ENCODE assay signal across 8 mouse cellular contexts in genomic region chr7:28014445-28014810, GRCm38 (mm10). TPM values are rescaled to one million over a fixed set of nuclear protein-coding genes. Genes with fewer than 3 reads are reported as not detected.
DNase-seq lines count a peak whose midpoint lies in the region; ATAC-seq and TF ChIP-seq lines count a peak whose summit lies in the region.

No protein-coding gene starts in this region.

- H3K27ac ChIP-seq in layer of hippocampus, adult 2 months, result peak overlapping the region; percentile 82
- no peak overlapping the region for H3K27ac ChIP-seq in cortical plate, adult 2 months (ENCODE audit: insufficient read depth, low read length)
- H3K27ac ChIP-seq in hindbrain, postnatal 0 days, result peak overlapping the region; percentile 60; the same call in 1 of the 2 replicates
- peak overlapping the region; percentile 62; the same call in 1 of the 2 replicates for H3K27ac ChIP-seq in midbrain, postnatal 0 days (ENCODE audit: low read depth, low read length)

- no peak for DNase-seq in layer of hippocampus, adult 2 months (ENCODE audit: low spot score in 2 of 2)
- DNase-seq in layer of hippocampus, adult 8-10 months (ENCODE audit: low spot score in 2 of 2), result no peak
- no peak for DNase-seq in hindbrain, postnatal 0 days (ENCODE audit: low spot score)
- DNase-seq in midbrain, postnatal 0 days (ENCODE audit: low spot score), result no peak
- no peak for DNase-seq in urinary bladder, postnatal 10 days (ENCODE audit: low spot score)
- no peak for DNase-seq in gastrocnemius, postnatal 14 days
- DNase-seq in frontal cortex, adult 2 months (ENCODE audit: extremely low spot score in 1 of 2, low spot score in 1 of 2), result no peak

- no peaks in the 10 kb centered on the region for H3K36me3 ChIP-seq in hindbrain, postnatal 0 days (ENCODE audit: insufficient read depth, low read length)
- H3K36me3 ChIP-seq in midbrain, postnatal 0 days (ENCODE audit: insufficient read depth, low read length), result no peaks in the 10 kb centered on the region

- no peaks in the 10 kb centered on the region for H3K27me3 ChIP-seq in hindbrain, postnatal 0 days (ENCODE audit: insufficient read depth, low read length)
- no peaks in the 10 kb centered on the region for H3K27me3 ChIP-seq in midbrain, postnatal 0 days (ENCODE audit: insufficient read depth, low read length)

- TF ChIP-seq CTCF in layer of hippocampus, adult 2 months (conservative IDR thresholded peaks at IDR 0.05), result no peak; the same call in 1 of the 2 replicates
- TF ChIP-seq CTCF in cortical plate, adult 2 months (IDR thresholded peaks at IDR 0.05; ENCODE audit: extremely low read depth, insufficient read depth, low read length), result no peak
- TF ChIP-seq CTCF in hindbrain, postnatal 0 days (IDR thresholded peaks at IDR 0.05; ENCODE audit: low read depth), result no peak
- TF ChIP-seq CTCF in midbrain, postnatal 0 days (IDR thresholded peaks at IDR 0.05), result no peak

- no peak for TF ChIP-seq POLR2A in cortical plate, adult 2 months (IDR thresholded peaks at IDR 0.05; ENCODE audit: extremely low read depth, insufficient read depth, low read length)

- ATAC-seq in hindbrain, postnatal 0 days, result no peak
- ATAC-seq in midbrain, postnatal 0 days (ENCODE audit: low FRiP score), result 0 out of 2 replicates have a peak, but pooled peaks have one; percentile 15

- H3K4me1 ChIP-seq in cortical plate, adult 2 months (ENCODE audit: control insufficient read depth, insufficient read depth, low read length), result no peaks in the 10 kb centered on the region; the same call in 1 of the 2 replicates
- H3K4me1 ChIP-seq in hindbrain, postnatal 0 days (ENCODE audit: insufficient read depth, low read length), result no peaks in the 10 kb centered on the region
- no peaks in the 10 kb centered on the region for H3K4me1 ChIP-seq in midbrain, postnatal 0 days (ENCODE audit: insufficient read depth, low read length)

- H3K9ac ChIP-seq in hindbrain, postnatal 0 days (replicated peaks; ENCODE audit: low read length), result peak overlapping the region; percentile 75
- peak overlapping the region; percentile 71 for H3K9ac ChIP-seq in midbrain, postnatal 0 days (replicated peaks; ENCODE audit: low read length, poor library complexity, severe bottlenecking)

- H3K4me3 ChIP-seq in layer of hippocampus, adult 2 months, result peak overlapping the region; percentile 69
- peak overlapping the region; percentile 90 for H3K4me3 ChIP-seq in cortical plate, adult 2 months (ENCODE audit: insufficient read depth, low read length)
- peak overlapping the region; percentile 67 for H3K4me3 ChIP-seq in hindbrain, postnatal 0 days (ENCODE audit: low read length)
- peak overlapping the region; percentile 54 for H3K4me3 ChIP-seq in midbrain, postnatal 0 days (ENCODE audit: low read depth, low read length)

- 19% methylated on average over 7 of the region's 7 CpGs for WGBS in hindbrain, postnatal 0 days
- WGBS in midbrain, postnatal 0 days, result 17% methylated on average over 7 of the region's 7 CpGs

- H3K4me2 ChIP-seq in hindbrain, postnatal 0 days (ENCODE audit: low read depth, low read length), result peak overlapping the region; percentile 92
- peak overlapping the region; percentile 67 for H3K4me2 ChIP-seq in midbrain, postnatal 0 days (ENCODE audit: low read depth, low read length, poor library complexity, severe bottlenecking)

- intact Hi-C loops in gastrocnemius, postnatal 14 days (cut with DNase I; ENCODE audit: low total_unique reads), result no loop called here

- no peaks in the 10 kb centered on the region for H3K9me3 ChIP-seq in hindbrain, postnatal 0 days (ENCODE audit: low read length)
- no peaks in the 10 kb centered on the region for H3K9me3 ChIP-seq in midbrain, postnatal 0 days (ENCODE audit: low read length)

RNA-seq across cellular contexts. Expression of gene Zfp850, which starts 0.5 kb away (rescaled TPM):
- total RNA-seq in layer of hippocampus, adult 2 months (2021), result 1 to 10 TPM; 6.1 to 6.9 TPM
- 1 to 10 TPM; 5.4 to 8.6 (median 6.5) TPM for total RNA-seq in layer of hippocampus, adult 8-10 months (2022)
- 1.7 and 2.4 TPM in 2 replicates for polyA plus RNA-seq in cortical plate, adult 2 months (2012; rRNA removed)
- 4.4 and 5.1 TPM in 2 replicates for total RNA-seq in hindbrain, postnatal 0 days (2014; rRNA removed)
- 3.2 and 3.4 TPM in 2 replicates for polyA plus RNA-seq in hindbrain, postnatal 0 days (2015; fragmentation: Nextera tagmentation; extraction: Ambion mirVana)
- 7.4 and 8.0 TPM in 2 replicates for total RNA-seq in midbrain, postnatal 0 days (2014; rRNA removed)
- polyA plus RNA-seq in midbrain, postnatal 0 days (2015; fragmentation: Nextera tagmentation; extraction: Ambion mirVana), result 4.0 and 4.2 TPM in 2 replicates
- under 1 TPM; 0.53 to 0.68 TPM for total RNA-seq in gastrocnemius, postnatal 14 days (2021)
- polyA plus RNA-seq in frontal cortex, adult 2 months (2012; rRNA removed), result 2.2 TPM in 2 replicates

RNA-seq across cellular contexts. Expression of gene Zfp780b, which starts 35.5 kb away (rescaled TPM):
- 10 to 100 TPM; 19.3 to 21.8 TPM for total RNA-seq in layer of hippocampus, adult 2 months (2021)
- 10 to 100 TPM; 20.2 to 23.6 (median 21.4) TPM for total RNA-seq in layer of hippocampus, adult 8-10 months (2022)
- polyA plus RNA-seq in cortical plate, adult 2 months (2012; rRNA removed), result 9.0 and 9.5 TPM in 2 replicates
- total RNA-seq in hindbrain, postnatal 0 days (2014; rRNA removed), result 16.6 and 18.0 TPM in 2 replicates
- 18.4 and 18.9 TPM in 2 replicates for polyA plus RNA-seq in hindbrain, postnatal 0 days (2015; fragmentation: Nextera tagmentation; extraction: Ambion mirVana)
- 21.8 and 29.7 TPM in 2 replicates for total RNA-seq in midbrain, postnatal 0 days (2014; rRNA removed)
- 21.6 and 22.1 TPM in 2 replicates for polyA plus RNA-seq in midbrain, postnatal 0 days (2015; fragmentation: Nextera tagmentation; extraction: Ambion mirVana)
- 1 to 10 TPM; 5.8 to 6.1 TPM for total RNA-seq in gastrocnemius, postnatal 14 days (2021)
- polyA plus RNA-seq in frontal cortex, adult 2 months (2012; rRNA removed), result 9.2 and 10.3 TPM in 2 replicates

RNA-seq across cellular contexts. Expression of gene Psmc4, which starts 35.5 kb away (rescaled TPM):
- 100 to 1,000 TPM; 132 to 133 TPM for total RNA-seq in layer of hippocampus, adult 2 months (2021)
- 100 to 1,000 TPM; 130 to 135 (median 134) TPM for total RNA-seq in layer of hippocampus, adult 8-10 months (2022)
- polyA plus RNA-seq in cortical plate, adult 2 months (2012; rRNA removed), result 178 and 181 TPM in 2 replicates
- total RNA-seq in hindbrain, postnatal 0 days (2014; rRNA removed), result 162 and 169 TPM in 2 replicates
- polyA plus RNA-seq in hindbrain, postnatal 0 days (2015; fragmentation: Nextera tagmentation; extraction: Ambion mirVana), result 256 and 261 TPM in 2 replicates
- 162 and 170 TPM in 2 replicates for total RNA-seq in midbrain, postnatal 0 days (2014; rRNA removed)
- polyA plus RNA-seq in midbrain, postnatal 0 days (2015; fragmentation: Nextera tagmentation; extraction: Ambion mirVana), result 257 and 259 TPM in 2 replicates
- total RNA-seq in gastrocnemius, postnatal 14 days (2021), result 100 to 1,000 TPM; 104 to 107 TPM
- 188 and 191 TPM in 2 replicates for polyA plus RNA-seq in frontal cortex, adult 2 months (2012; rRNA removed)

RNA-seq across cellular contexts. Expression of gene Fcgbp, which starts 56.6 kb away (rescaled TPM):
- total RNA-seq in layer of hippocampus, adult 2 months (2021), result 1 to 10 TPM in 1 of 2 experiments, under 1 TPM in 1; 0.95 to 1.2 TPM
- total RNA-seq in layer of hippocampus, adult 8-10 months (2022), result 1 to 10 TPM; 1.3 to 1.8 (median 1.7) TPM
- 0.21 and 0.40 TPM in 2 replicates for polyA plus RNA-seq in cortical plate, adult 2 months (2012; rRNA removed)
- 0.97 and 1.7 TPM in 2 replicates for total RNA-seq in hindbrain, postnatal 0 days (2014; rRNA removed)
- polyA plus RNA-seq in hindbrain, postnatal 0 days (2015; fragmentation: Nextera tagmentation; extraction: Ambion mirVana), result 0.82 and 0.91 TPM in 2 replicates
- total RNA-seq in midbrain, postnatal 0 days (2014; rRNA removed), result 0.33 and 0.66 TPM in 2 replicates
- polyA plus RNA-seq in midbrain, postnatal 0 days (2015; fragmentation: Nextera tagmentation; extraction: Ambion mirVana), result 1.1 TPM in 2 replicates
- total RNA-seq in gastrocnemius, postnatal 14 days (2021), result under 1 TPM in 1 of 2 experiments, not detected in 1; 0.12 TPM
- 0.25 and 0.32 TPM in 2 replicates for polyA plus RNA-seq in frontal cortex, adult 2 months (2012; rRNA removed)
